Mouse (Mus musculus) CH12.LX (cell line): ENCODE measurements around the gene Otop3. TPM values are rescaled to one million over a fixed set of nuclear protein-coding genes. Genes with fewer than 3 reads are reported as not detected.

ENCODE experiments used
- DNase-seq: peaks from one replicate; pipeline ENCODE4 v3.0.0-alpha.2; 2013; ENCODE audit errors: extremely low read depth
- H3K27ac ChIP-seq: 2 replicates; pipeline ENCODE4 v1.5.1; 2012; ENCODE audit warnings: low read depth, mild to moderate bottlenecking, control low read depth, moderate library complexity; ENCODE audit not compliant: insufficient read depth
- H3K27me3 ChIP-seq: replicated peaks from 2 replicates; pipeline ENCODE3; 2012; ENCODE audit warnings: inconsistent platforms
- H3K36me3 ChIP-seq, 2 experiments: replicated peaks in 1 of 2; 2 replicates each; pipeline versions ENCODE3 to v1.6.1; 2012; ENCODE audit warnings: inconsistent platforms in 1 of 2, low read length in 1 of 2, mild to moderate bottlenecking in 1 of 2, mixed read lengths in 1 of 2, moderate library complexity in 1 of 2; ENCODE audit not compliant: control insufficient read depth in 1 of 2, insufficient read depth in 1 of 2
- H3K4me1 ChIP-seq, 2 experiments: 2 replicates each; pipeline ENCODE4 v1.6.1; 2012; ENCODE audit warnings: inconsistent platforms in 1 of 2, moderate library complexity in 1 of 2; ENCODE audit not compliant: insufficient read depth in 2 of 2, control insufficient read depth in 1 of 2
- H3K4me2 ChIP-seq: 2 replicates; pipeline ENCODE4 v1.6.1; 2012; ENCODE audit warnings: low read depth, mild to moderate bottlenecking, control low read depth; ENCODE audit not compliant: poor library complexity, insufficient read depth, severe bottlenecking
- H3K4me3 ChIP-seq, 3 experiments: fragments of 150-350 bp in 1 of 3; sonication (generic) in 1 of 3; replicated peaks in 1 of 3; 2 replicates each; pipeline versions ENCODE3 to v1.5.1; 2011 to 2012; ENCODE audit warnings: low read depth in 2 of 3, low read length in 2 of 3, mild to moderate bottlenecking in 2 of 3, moderate library complexity in 2 of 3, control low read depth in 1 of 3, improper control_type of control experiment in 1 of 3, inconsistent platforms in 1 of 3, mixed read lengths in 1 of 3; ENCODE audit not compliant: poor library complexity in 1 of 3
- H3K79me2 ChIP-seq: replicated peaks from 2 replicates; pipeline ENCODE4 v1.6.1; 2012; ENCODE audit warnings: mild to moderate bottlenecking, moderate library complexity; ENCODE audit not compliant: control insufficient read depth, poor library complexity, insufficient read depth, severe bottlenecking; ENCODE audit errors: extremely low read depth
- H3K9ac ChIP-seq: 2 replicates; pipeline ENCODE4 v1.6.1; 2012; ENCODE audit warnings: low read depth, mild to moderate bottlenecking, control low read depth, moderate library complexity; ENCODE audit not compliant: insufficient read depth
- H3K9me3 ChIP-seq: replicated peaks from 2 replicates; pipeline ENCODE3; 2012; ENCODE audit warnings: low read length, inconsistent platforms, mixed read lengths
- BHLHE40 ChIP-seq: IDR thresholded peaks from 2 replicates; pipeline ENCODE4 v1.6.1; 2011; ENCODE audit warnings: mild to moderate bottlenecking, low read depth, low read length, improper control_type of control experiment
- CTCF ChIP-seq, 2 experiments: IDR thresholded peaks in 1 of 2; conservative IDR thresholded peaks in 1 of 2; 2 replicates each; pipeline ENCODE4 v1.5.1; 2011 to 2012; ENCODE audit warnings: low read depth in 2 of 2, low read length in 2 of 2, improper control_type of control experiment in 1 of 2, inconsistent platforms in 1 of 2, mild to moderate bottlenecking in 1 of 2, moderate library complexity in 1 of 2
- JUN ChIP-seq: IDR thresholded peaks from 2 replicates; pipeline ENCODE4 v1.6.1; 2011; ENCODE audit warnings: low read depth, mild to moderate bottlenecking, low read length, improper control_type of control experiment, moderate library complexity; ENCODE audit not compliant: insufficient read depth
- MAX ChIP-seq: IDR thresholded peaks from 2 replicates; pipeline ENCODE4 v1.6.1; 2011; ENCODE audit warnings: low read length, improper control_type of control experiment
- MEF2A ChIP-seq: IDR thresholded peaks from 2 replicates; pipeline ENCODE4 v1.6.1; 2014; ENCODE audit warnings: low read depth, mild to moderate bottlenecking, inconsistent platforms, low read length, improper control_type of control experiment, borderline replicate concordance
- NRF1 ChIP-seq: IDR thresholded peaks from 2 replicates; pipeline ENCODE4 v1.6.1; 2014; ENCODE audit warnings: low read depth, mild to moderate bottlenecking, inconsistent platforms, low read length, improper control_type of control experiment, moderate library complexity
- PAX5 ChIP-seq: IDR thresholded peaks from 2 replicates; pipeline ENCODE4 v1.6.1; 2012; ENCODE audit warnings: low read length, inconsistent platforms, mixed read lengths
- SMC3 ChIP-seq: IDR thresholded peaks from 2 replicates; pipeline ENCODE4 v1.6.1; 2011; ENCODE audit warnings: low read depth, low read length, improper control_type of control experiment
- TBP ChIP-seq: conservative IDR thresholded peaks from 2 replicates; pipeline ENCODE4 v1.6.1; 2011; ENCODE audit warnings: low read depth, low read length, improper control_type of control experiment
- USF1 ChIP-seq: IDR thresholded peaks from 2 replicates; pipeline ENCODE4 v1.6.1; 2014; ENCODE audit warnings: low read depth, mild to moderate bottlenecking, inconsistent platforms, low read length, improper control_type of control experiment
- ZNF384 ChIP-seq: IDR thresholded peaks from 2 replicates; pipeline ENCODE4 v1.6.1; 2012; ENCODE audit warnings: low read depth, low read length, improper control_type of control experiment, inconsistent platforms
- dilution Hi-C: fragments of 300-500 bp; cut with MboI; formaldehyde crosslinking; loops from 2 replicates; pipeline ENCODE4 v1.14.3; 2020; ENCODE audit warnings: low sequenced_read_pairs; ENCODE audit not compliant: extremely low pct_unique_long_range_greater_than_20kb, extremely low pct_ligation_motif_present
- in situ Hi-C: fragments of 300-500 bp; cut with MboI; formaldehyde crosslinking; loops from 3 replicates; pipeline ENCODE4 v1.14.3; 2019; ENCODE audit warnings: low sequenced_read_pairs, low pct_ligation_motif_present, low pct_unique_long_range_greater_than_20kb, mixed read lengths
- polyA plus RNA-seq: library from polyadenylated mRNA; unstranded; fragments of >175 nt; gene quantifications from 2 replicates; pipeline ENCODE4 v1.2.1, GENCODE M21; 2012; ENCODE audit warnings: low read depth; ENCODE audit not compliant: insufficient read length
- total RNA-seq, 2 experiments: library from RNA; depleted of rRNA; stranded (reverse); fragments of 300-350 nt in 1 of 2; fragments of >200 nt in 1 of 2; gene quantifications; 2 replicates each; pipeline ENCODE4 v1.2.3; 2012 to 2014

Gene Otop3
- total and polyA plus RNA-seq, 3 experiments = not detected

- dilution Hi-C loops = no loop called here
- Histone ChIP-seq H3K27ac (no peak overlapping the region), H3K36me3 (no peaks in the 10 kb centered on the region), H3K27me3 (peaks cover 81% of the 10 kb centered on the region), H3K9ac (peak overlapping the region; percentile 16), H3K79me2 (no peaks in the 10 kb centered on the region), H3K4me3 (peak overlapping the region in 2 of 3 experiments; percentile 48 to 70), H3K9me3 (peaks cover 17% of the 10 kb centered on the region), H3K4me2 (peak overlapping the region; percentile 9), H3K4me1 (peaks cover 7 to 9% of the 10 kb centered on the region in 2 experiments)
- TF ChIP-seq ZNF384 (peak; percentile 86), SMC3 (no peak), TBP (no peak), BHLHE40 (peak; percentile 60), USF1 (no peak), PAX5 (no peak), JUN (no peak)
- in situ Hi-C loops = no loop called here
- DNase-seq = no peak
These were observed 36.4 kb upstream of the Otop3 start for GRCm38 (mm10) chr11:115298160-115298559.

- Histone ChIP-seq H3K4me2 (no peak overlapping the region), H3K79me2 (no peaks in the 10 kb centered on the region), H3K4me1 (peaks cover 7 to 9% of the 10 kb centered on the region in 2 experiments), H3K36me3 (no peaks in the 10 kb centered on the region), H3K4me3 (no peak overlapping the region), H3K9me3 (peaks cover 11% of the 10 kb centered on the region), H3K9ac (no peak overlapping the region), H3K27me3 (peaks cover 85% of the 10 kb centered on the region), H3K27ac (no peak overlapping the region)
- dilution Hi-C loops = no loop called here
- no peak for DNase-seq
- in situ Hi-C loops = no loop called here
- peak in 1 of 2 experiments; percentile 44; a peak in 2 of 4 replicates for TF ChIP-seq CTCF (conservative IDR thresholded peaks at IDR 0.05 in 1 of 2, IDR thresholded peaks at IDR 0.05 in 1 of 2; ENCODE audit: low read depth in 2 of 2, low read length in 2 of 2)
- TF ChIP-seq ZNF384 = no peak
- no peak for TF ChIP-seq NRF1
- TF ChIP-seq, all 38 proteins: peak for 1
These were observed 33.8 kb upstream of the Otop3 start for GRCm38 (mm10) chr11:115300745-115301144.

DNA sequence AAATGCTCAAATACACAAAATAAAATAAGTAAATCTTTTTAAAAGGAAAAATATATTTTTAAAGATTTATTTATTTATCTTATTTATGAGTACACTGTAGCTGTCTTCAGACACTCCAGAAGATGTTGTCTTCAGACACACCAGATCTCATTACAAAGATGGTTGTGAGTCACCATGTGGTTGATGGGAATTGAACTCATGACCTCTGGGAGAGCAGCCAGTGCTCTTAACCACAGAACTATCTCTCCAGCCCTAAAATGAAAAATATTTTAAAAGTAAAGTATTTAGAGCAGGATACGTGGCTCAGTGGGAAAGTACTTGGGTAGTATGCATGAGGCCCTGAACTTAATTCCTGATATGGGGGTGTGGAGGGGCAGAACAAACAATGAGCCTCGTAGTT lies 33.2 kb upstream of the Otop3 start:
- no peaks in the 10 kb centered on the region for H3K79me2 ChIP-seq
- TF ChIP-seq MAX (no peak), CTCF (conservative IDR thresholded peaks at IDR 0.05 in 1 of 2, IDR thresholded peaks at IDR 0.05 in 1 of 2; ENCODE audit: low read depth in 2 of 2, low read length in 2 of 2) (no peak), MEF2A (no peak)
- H3K9ac ChIP-seq = no peak overlapping the region
- no peak overlapping the region for H3K27ac ChIP-seq
- H3K27me3 ChIP-seq = peaks cover 83% of the 10 kb centered on the region
- H3K4me2 ChIP-seq = no peak overlapping the region
- in situ Hi-C loops (no loop called here), dilution Hi-C loops (no loop called here)
- H3K4me1 ChIP-seq = peaks cover 4 to 12% of the 10 kb centered on the region in 2 experiments; a peak in 3 of 4 replicates
- H3K4me3 ChIP-seq = no peak overlapping the region
- H3K36me3 ChIP-seq = no peaks in the 10 kb centered on the region
- DNase-seq = no peak
- peaks cover 11% of the 10 kb centered on the region for H3K9me3 ChIP-seq
